Mouse (Mus musculus) cerebellum, adult 8-10 months (tissue): ENCODE measurements around the gene Herc2.

Experiments
- DNase-seq: peaks from one replicate; pipeline ENCODE4 v3.0.0; 2022

The Herc2 gene

GRCm38 (mm10) chr7:56071724-56072123 is 21.7 kb downstream of the Herc2 start:
- no peak for DNase-seq

- no peak for DNase-seq
Measured at GRCm38 (mm10) chr7:56083034-56083433, 33.0 kb downstream of the Herc2 start.

DNA sequence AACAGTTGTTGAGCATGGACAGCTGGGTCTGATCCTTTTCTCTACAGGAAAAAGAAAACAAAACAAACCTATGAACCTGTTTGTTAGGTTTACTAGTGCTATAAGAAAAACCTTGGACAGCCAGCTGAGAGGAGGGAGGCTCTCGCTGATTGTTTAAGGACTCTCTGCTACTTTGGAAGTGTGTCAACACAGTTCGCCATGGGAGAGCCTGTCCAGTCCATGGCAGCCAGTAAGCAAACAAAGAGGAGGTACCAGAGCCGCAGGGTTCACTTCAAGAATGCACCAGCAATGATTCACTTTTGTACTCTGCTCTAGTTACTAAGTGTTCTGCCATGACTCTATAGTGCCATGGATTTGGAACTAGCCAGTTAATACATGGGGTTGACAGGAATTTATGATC is 39.1 kb downstream of the Herc2 start:
- DNase-seq, result no peak

- DNase-seq, result no peak
Measured at GRCm38 (mm10) chr7:56091445-56091844, 41.4 kb downstream of the Herc2 start.

DNA sequence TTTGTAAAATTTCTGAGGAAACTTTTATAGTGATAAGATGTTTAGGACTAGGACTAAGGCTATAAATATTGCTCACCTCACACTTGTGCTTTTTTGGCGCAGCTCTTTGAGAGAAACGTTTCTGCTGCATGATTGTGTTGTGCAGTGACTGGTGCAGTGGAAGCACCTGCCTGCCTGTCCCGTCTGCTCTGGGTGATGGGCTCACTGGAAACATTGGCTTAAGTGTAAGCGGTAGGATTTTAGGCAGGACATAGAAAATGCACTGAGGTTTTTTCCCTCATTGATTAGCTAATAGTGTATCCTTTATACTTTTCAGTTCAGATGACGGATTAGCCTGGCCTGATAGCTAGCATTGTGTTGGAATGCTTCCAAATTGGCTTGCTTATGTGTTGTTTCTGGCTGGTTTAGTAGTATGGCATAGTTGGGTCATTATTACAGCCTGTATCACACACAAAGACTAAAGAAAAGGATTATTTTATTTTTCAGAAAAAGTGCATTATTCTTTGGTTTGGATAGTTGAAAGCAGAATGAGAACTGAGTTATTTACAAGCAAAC is 52.4 kb downstream of the Herc2 start:
- DNase-seq, result no peak

- no peak for DNase-seq
Measured at GRCm38 (mm10) chr7:56112999-56113398, 63.0 kb downstream of the Herc2 start.

DNA sequence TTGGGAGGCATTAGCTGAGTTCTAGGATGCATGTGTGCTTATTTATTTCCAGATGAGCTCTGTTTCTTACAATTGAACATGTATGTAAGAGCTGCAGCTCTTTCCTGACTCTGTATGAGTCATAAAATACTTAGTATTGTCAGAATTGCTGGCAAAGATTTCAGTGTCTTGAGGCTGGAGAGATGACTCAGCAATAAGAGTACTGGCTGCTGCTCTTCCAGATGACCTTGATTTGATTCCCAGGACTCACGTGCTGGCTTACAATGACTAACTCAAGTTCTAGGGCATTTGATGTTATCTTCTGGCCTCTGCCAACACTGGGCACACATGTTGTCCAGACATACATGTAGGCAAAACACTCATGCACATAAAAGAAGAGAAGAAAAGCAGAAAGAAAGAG is 64.2 kb downstream of the Herc2 start:
- no peak for DNase-seq

GRCm38 (mm10) chr7:56120968-56121367 is 71.0 kb downstream of the Herc2 start:
- DNase-seq, result no peak

- no peak for DNase-seq
Measured at GRCm38 (mm10) chr7:56121425-56121824, 71.4 kb downstream of the Herc2 start.

- no peak for DNase-seq
Measured at GRCm38 (mm10) chr7:56128080-56128479, 78.1 kb downstream of the Herc2 start.

DNA sequence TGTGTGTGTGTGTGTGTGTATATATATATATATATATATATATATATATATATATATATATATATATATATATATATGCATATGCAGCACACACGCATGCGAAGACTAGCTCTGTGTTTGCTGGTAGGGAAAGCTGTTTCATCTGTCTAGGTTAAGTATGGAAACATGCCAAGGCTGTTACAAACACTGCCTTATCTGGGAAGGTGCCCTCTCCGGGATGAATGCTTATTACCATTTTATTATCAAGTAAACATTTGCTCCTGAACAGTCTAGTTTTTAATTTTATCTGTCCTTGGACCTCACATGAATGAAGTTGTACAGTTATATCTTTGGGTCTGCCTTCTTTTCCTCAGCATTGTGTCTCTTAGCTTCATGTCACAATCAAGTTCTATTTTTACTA is 79.6 kb downstream of the Herc2 start:
- no peak for DNase-seq

GRCm38 (mm10) chr7:56131548-56131947 is 81.6 kb downstream of the Herc2 start:
- DNase-seq, result no peak

GRCm38 (mm10) chr7:56138706-56139105 is 88.7 kb downstream of the Herc2 start:
- no peak for DNase-seq

- DNase-seq, result no peak
Measured at GRCm38 (mm10) chr7:56146424-56146823, 96.4 kb downstream of the Herc2 start.

DNA sequence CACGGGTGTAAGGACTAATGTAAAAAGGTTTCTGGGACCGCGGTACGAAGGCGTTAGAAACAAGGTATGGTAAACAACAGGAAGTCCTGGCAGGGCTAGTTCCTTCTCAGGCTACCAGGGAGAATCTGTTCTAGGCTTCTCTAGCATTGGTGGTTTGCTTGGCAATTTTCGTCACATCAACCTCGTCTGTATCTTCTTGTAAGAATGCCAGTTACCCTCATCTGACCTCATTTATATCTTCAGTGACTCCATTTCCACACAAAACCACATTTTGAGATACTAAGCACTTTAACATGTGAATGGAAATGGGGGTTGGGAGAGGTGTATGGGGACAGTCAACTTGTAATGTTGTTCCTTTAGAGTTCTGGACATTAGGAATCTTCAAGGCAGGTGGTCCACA is 98.9 kb downstream of the Herc2 start:
- DNase-seq, result no peak

DNA sequence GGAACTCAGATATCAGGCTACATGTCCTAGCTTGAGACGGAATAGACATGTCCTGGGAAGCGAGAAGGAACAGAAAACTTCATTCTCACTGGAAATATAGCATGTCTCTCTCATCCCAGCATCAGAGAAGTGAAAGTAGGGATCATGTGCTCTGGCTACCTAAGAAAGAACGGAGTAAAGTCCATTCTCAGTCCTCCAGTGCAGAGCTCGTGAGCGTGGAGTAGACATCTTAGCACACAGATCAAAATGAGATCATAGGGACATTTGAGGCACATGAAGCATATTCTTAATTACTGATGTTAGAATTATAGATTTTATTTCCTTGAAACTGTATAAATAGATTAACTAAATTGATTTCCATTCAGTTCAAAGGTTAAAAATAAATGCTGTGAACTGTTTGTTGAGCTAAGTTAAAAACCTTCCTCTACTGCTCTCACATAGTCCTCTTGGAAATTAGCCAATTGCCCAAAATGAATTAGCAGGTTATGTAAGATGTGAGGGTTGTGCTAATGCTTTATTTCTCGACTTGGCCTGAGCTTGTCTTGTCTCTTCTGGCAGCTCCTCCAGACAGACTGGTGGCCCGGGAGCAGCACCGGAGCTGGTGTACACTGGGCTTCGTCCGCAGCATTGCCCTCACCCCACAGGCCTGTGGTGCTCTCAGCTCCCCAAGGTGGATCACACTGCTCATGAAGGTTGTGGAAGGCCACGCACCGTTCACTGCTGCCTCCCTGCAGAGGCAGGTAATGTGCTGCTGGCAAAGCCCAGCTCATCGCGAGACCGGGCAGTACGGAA is 102.1 kb downstream of the Herc2 start:
- no peak for DNase-seq

- no peak for DNase-seq
Measured at GRCm38 (mm10) chr7:56153161-56153560, 103.2 kb downstream of the Herc2 start.

DNA sequence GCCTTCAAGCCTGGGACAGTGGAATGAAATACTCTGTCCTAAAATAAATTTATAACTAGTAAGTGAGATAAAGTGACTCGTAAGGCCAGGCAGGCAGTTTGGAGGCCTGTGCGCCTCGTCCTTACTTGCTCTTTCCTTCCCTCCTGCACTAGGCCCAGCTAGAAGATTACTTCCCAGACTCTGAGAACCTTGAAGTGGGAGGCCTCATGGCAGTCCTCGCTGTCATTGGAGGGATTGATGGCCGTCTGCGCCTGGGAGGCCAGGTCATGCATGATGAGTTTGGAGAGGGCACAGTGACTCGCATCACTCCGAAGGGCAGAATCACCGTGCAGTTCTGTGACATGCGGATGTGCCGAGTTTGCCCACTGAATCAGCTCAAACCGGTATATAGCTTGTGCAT is 103.6 kb downstream of the Herc2 start:
- no peak for DNase-seq

DNA sequence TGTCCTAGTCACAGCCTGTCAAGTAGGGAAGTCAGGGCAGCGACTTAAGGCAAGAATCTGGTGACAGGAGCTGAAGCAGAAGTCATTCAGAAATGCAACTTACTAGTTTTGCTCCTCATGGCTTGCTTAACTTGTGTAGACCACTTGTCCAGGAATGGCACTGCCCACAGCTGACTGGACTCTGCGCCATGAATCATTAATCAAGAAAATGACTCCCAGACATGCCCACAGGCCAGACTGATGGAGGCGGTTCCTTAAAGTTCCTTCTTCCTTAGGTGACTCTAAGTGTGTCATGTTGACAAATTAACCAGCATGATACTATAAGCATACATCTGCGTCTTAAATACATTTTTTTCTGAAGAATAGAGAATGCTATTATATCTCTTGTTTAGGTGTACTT is 113.3 kb downstream of the Herc2 start:
- no peak for DNase-seq

DNA sequence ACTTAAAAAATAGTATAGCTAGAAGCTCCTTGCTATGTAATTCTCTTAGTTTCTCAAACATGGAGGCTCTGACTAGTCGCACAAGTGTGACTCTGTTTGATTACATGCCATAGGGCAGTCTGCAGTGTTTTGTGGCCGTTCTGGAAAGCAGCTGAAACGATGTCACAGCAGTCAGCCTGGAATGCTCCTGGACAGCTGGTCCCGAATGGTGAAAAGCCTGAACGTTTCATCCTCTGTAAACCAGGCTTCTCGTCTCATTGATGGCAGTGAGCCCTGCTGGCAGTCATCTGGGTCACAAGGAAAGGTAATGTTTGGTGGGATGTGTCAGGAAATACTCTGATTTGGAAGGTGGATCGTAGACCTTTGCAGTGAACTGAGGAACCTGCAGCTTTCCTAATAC is 118.7 kb downstream of the Herc2 start:
- DNase-seq, result peak; percentile 42

DNA sequence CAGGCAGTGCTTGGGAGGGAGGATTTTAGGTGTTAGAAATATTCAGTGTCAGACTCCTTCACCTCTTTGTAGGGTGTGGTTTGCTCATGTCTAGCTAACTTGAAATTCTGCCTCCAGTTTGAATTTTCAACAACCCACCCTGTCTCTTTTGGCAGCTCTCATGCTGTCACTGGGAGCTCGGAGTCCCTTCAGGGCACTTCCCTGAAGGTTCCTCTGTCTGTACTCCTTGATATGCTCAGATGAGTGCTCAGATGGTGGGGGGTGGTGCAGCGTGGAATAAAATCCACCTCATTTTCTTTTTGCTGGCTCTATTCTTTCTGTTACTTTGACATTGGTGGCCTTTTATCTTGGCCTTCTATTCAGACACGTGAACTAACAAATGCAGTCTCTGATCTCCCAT is 127.4 kb downstream of the Herc2 start:
- no peak for DNase-seq

- no peak for DNase-seq
Measured at GRCm38 (mm10) chr7:56191041-56191440, 141.0 kb downstream of the Herc2 start.

GRCm38 (mm10) chr7:56191661-56192060 is 141.7 kb downstream of the Herc2 start:
- DNase-seq, result no peak

GRCm38 (mm10) chr7:56201483-56202218 is 151.7 kb downstream of the Herc2 start:
- no peak for DNase-seq
